Mouse (Mus musculus) heart, postnatal 25 days (tissue): ENCODE data around the gene Syngap1. TPM values are rescaled to one million over a fixed set of nuclear protein-coding genes. Genes with fewer than 3 reads are reported as not detected.

Experiments used
- DNase-seq: peaks from one replicate; pipeline ENCODE4 v3.0.0; 2022; ENCODE audit warnings: low spot score
- intact Hi-C: fragments of 180-260 bp; cut with DNase I; formaldehyde crosslinking; loops from one replicate; pipeline ENCODE4 v1.15.1; 2025
- microRNA-seq: library from miRNA; unstranded; fragments of <30 nt; microRNA quantifications from one replicate; pipeline ENCODE4 v1.2.0, GENCODE M21; 2022
- total RNA-seq, 2 experiments: library from RNA; stranded (reverse); gene quantifications; 2 replicates each; pipeline ENCODE4 v1.2.3; 2021

Syngap1 gene
- total RNA-seq, 2 experiments from 2014 or later, result 5.3 to 5.5 TPM

GRCm38 (mm10) chr17:27012909-27013308, 71.9 kb downstream of the Syngap1 start:
- intact Hi-C loops, result no loop called here
- no peak for DNase-seq

- intact Hi-C loops, result no loop called here
- DNase-seq, result peak; percentile 60
These were observed 76.8 kb downstream of the Syngap1 start for GRCm38 (mm10) chr17:27017564-27018499.

- no peak for DNase-seq
- intact Hi-C loops, result no loop called here
These were observed 77.6 kb downstream of the Syngap1 start for GRCm38 (mm10) chr17:27018555-27019196.

- intact Hi-C loops, result loop anchor here (2.0 kb wide), 1 partner anchor 48 kb away; the partner anchor contains the start of gene Zbtb9
These were observed 80.0 kb downstream of the Syngap1 start for GRCm38 (mm10) chr17:27021076-27021475.

GRCm38 (mm10) chr17:27021736-27022135, 80.7 kb downstream of the Syngap1 start:
- intact Hi-C loops, result loop anchor here (2.0 kb wide), 1 partner anchor 49 kb away; the partner anchor contains the start of gene Zbtb9

More at GRCm38 (mm10) chr17:27021076-27021475, 80.0 kb downstream of the Syngap1 start:
- DNase-seq, result no peak

More at GRCm38 (mm10) chr17:27021736-27022135, 80.7 kb downstream of the Syngap1 start:
- DNase-seq, result no peak

Small RNA genes within 50 kb of the gene (microRNA-seq; reads per million reads assigned to microRNA genes)
- gene Gm27775, result not detected
- gene Mir3083, result 1.7 reads per million
- gene Mir6968, result 1.9 reads per million

Other genes with a start within 250 kb of the Syngap1 start
- 10 to 100 TPM; 65.4 to 72.4 TPM for gene Crebrf, start 225.6 kb upstream of the Syngap1 start, total RNA-seq
- gene Bnip1, start 160.2 kb upstream of the Syngap1 start, total RNA-seq, result 10 to 100 TPM; 26.3 to 28.3 TPM
- 10 to 100 TPM; 79.5 to 91.8 TPM for gene Nkx2-5, start 96.2 kb upstream of the Syngap1 start, total RNA-seq
- under 1 TPM; 0.44 to 0.48 TPM for gene Kifc5b, start 24.2 kb upstream of the Syngap1 start, total RNA-seq
- gene Phf1, start 8.2 kb upstream of the Syngap1 start, total RNA-seq, result 10 to 100 TPM; 10.8 to 12.3 TPM
- 10 to 100 TPM; 91.4 to 92.5 TPM for gene Cuta, start 1.7 kb upstream of the Syngap1 start, total RNA-seq
- 1 to 10 TPM; 2.9 to 3.8 TPM for gene Zbtb9, start 31.9 kb downstream of the Syngap1 start, total RNA-seq
- 10 to 100 TPM; 18.2 to 24.2 TPM for gene Bak1, start 87.8 kb downstream of the Syngap1 start, total RNA-seq
- 1 to 10 TPM; 4.6 to 6.8 TPM for gene Itpr3, start 116.1 kb downstream of the Syngap1 start, total RNA-seq
- 100 to 1,000 TPM; 323 to 335 TPM for gene Uqcc2, start 192.7 kb downstream of the Syngap1 start, total RNA-seq
- gene Ip6k3, start 226.5 kb downstream of the Syngap1 start, total RNA-seq, result 1 to 10 TPM; 8.6 to 9.4 TPM